Comparison of ENCODE assay signal across 8 mouse cellular contexts in the genomic region with DNA sequence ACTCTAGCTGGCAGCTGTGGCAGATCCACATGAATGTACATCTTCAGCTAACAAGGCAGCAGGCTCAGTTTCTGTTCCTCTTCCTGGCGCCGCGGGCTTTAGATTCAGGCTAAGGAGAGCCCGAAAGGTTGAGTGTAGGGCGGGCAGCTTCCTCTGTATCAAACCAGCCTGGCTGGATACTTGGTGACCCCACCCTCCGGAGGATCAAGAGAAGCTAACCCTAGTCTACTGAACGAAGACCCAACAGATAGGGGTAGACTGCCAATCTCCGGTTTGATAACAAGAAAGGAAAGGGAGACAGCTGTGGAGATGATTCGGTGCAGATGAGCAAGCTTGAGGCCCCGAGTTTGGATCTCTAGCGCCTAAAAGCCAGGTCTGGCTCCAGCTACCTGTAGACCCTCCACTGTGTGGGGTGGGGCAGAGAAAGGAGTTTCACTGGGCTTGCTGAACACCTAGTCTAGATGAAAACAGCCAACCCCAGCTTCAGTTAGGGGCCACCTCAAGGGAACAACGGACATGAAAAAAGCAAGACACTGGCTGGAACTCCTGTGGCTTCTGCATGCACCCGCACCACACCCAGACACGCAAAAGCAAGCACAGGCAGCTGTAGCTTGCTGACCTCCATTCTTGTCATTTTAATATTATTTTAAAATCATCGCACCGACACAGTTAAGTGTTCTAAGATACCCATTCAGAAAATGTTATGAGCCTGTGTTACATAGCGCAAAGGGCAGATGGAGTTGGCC. TPM values are rescaled to one million over a fixed set of nuclear protein-coding genes. Genes with fewer than 3 reads are reported as not detected.
A peak's percentile ranks its signal among the peaks of the same experiment; 100 is the strongest.
DNase-seq lines count a peak whose midpoint lies in the region; ATAC-seq and TF ChIP-seq lines count a peak whose summit lies in the region.

No protein-coding gene starts in this region.

- no peak overlapping the region for H3K27ac ChIP-seq in embryonic facial prominence, embryonic 11.5 days (replicated peaks; ENCODE audit: low read depth, low read length)
- no peak overlapping the region for H3K27ac ChIP-seq in hindbrain, embryonic 12.5 days
- 0 out of 2 replicates have a peak overlapping the region, but pooled peaks have one; percentile 20 for H3K27ac ChIP-seq in lung, postnatal 0 days (ENCODE audit: low read length)

- peak overlapping the region; percentile 83 for H3K9ac ChIP-seq in embryonic facial prominence, embryonic 11.5 days (replicated peaks; ENCODE audit: low read length)
- peak overlapping the region; percentile 92 for H3K9ac ChIP-seq in hindbrain, embryonic 12.5 days
- H3K9ac ChIP-seq in lung, postnatal 0 days (replicated peaks; ENCODE audit: low read depth): 0 out of 2 replicates have a peak overlapping the region, but pooled peaks have one; percentile 12

- no peak for TF ChIP-seq EP300 in lung, postnatal 0 days (IDR thresholded peaks at IDR 0.05)

- DNase-seq in cerebellum, adult 9-11 months: peak; percentile 26
- DNase-seq in cerebellum, adult 11 months: no peak
- DNase-seq in embryonic facial prominence, embryonic 11.5 days (ENCODE audit: low spot score): no peak
- no peak for DNase-seq in lung, postnatal 0 days (ENCODE audit: low spot score)
- peak; percentile 59 to 67 for DNase-seq in spleen, adult 18-20 months
- DNase-seq in adrenal gland, adult 8-10 months: no peak
- no peak for DNase-seq in gastrocnemius, postnatal 10 days

- H3K36me3 ChIP-seq in embryonic facial prominence, embryonic 11.5 days (replicated peaks; ENCODE audit: control insufficient read depth, insufficient read depth, low read depth, low read length): no peaks in the 10 kb centered on the region; the same call in 1 of the 2 replicates
- peaks cover 26% of the 10 kb centered on the region for H3K36me3 ChIP-seq in hindbrain, embryonic 12.5 days
- 0 out of 2 replicates have a peak, but pooled peaks cover 5% of the 10 kb centered on the region for H3K36me3 ChIP-seq in lung, postnatal 0 days (ENCODE audit: insufficient read depth, low read length)

- H3K4me1 ChIP-seq in embryonic facial prominence, embryonic 11.5 days (ENCODE audit: control insufficient read depth, insufficient read depth, low read length): no peaks in the 10 kb centered on the region
- H3K4me1 ChIP-seq in hindbrain, embryonic 12.5 days: peaks cover 16% of the 10 kb centered on the region
- H3K4me1 ChIP-seq in lung, postnatal 0 days (ENCODE audit: insufficient read depth, low read depth, low read length): peaks cover 8% of the 10 kb centered on the region; the same call in 1 of the 2 replicates

- H3K27me3 ChIP-seq in embryonic facial prominence, embryonic 11.5 days (ENCODE audit: control insufficient read depth, insufficient read depth, low read length): no peaks in the 10 kb centered on the region
- H3K27me3 ChIP-seq in hindbrain, embryonic 12.5 days: no peaks in the 10 kb centered on the region
- no peaks in the 10 kb centered on the region for H3K27me3 ChIP-seq in lung, postnatal 0 days (replicated peaks; ENCODE audit: insufficient read depth, low read length)

- TF ChIP-seq CTCF in lung, postnatal 0 days (IDR thresholded peaks at IDR 0.05): no peak

- H3K4me3 ChIP-seq in embryonic facial prominence, embryonic 11.5 days (ENCODE audit: low read depth, low read length): peak overlapping the region; percentile 89
- H3K4me3 ChIP-seq in hindbrain, embryonic 12.5 days: peak overlapping the region; percentile 83
- peak overlapping the region; percentile 89 for H3K4me3 ChIP-seq in lung, postnatal 0 days (ENCODE audit: low read depth, low read length)

- 80% methylated on average over 17 of the region's 17 CpGs for WGBS in embryonic facial prominence, embryonic 11.5 days
- 83% methylated on average over 17 of the region's 17 CpGs for WGBS in hindbrain, embryonic 12.5 days
- 70% methylated on average over 17 of the region's 17 CpGs for WGBS in lung, postnatal 0 days

- peak overlapping the region; percentile 91 for H3K4me2 ChIP-seq in embryonic facial prominence, embryonic 11.5 days (ENCODE audit: low read depth, low read length)
- peak overlapping the region; percentile 96 for H3K4me2 ChIP-seq in hindbrain, embryonic 12.5 days (replicated peaks)
- H3K4me2 ChIP-seq in lung, postnatal 0 days (replicated peaks; ENCODE audit: low read depth, low read length): peak overlapping the region; percentile 94

- ATAC-seq in embryonic facial prominence, embryonic 11.5 days (replicated peaks; ENCODE audit: insufficient number of reproducible peaks, low FRiP score, low TSS enrichment, low read depth): no peak
- ATAC-seq in hindbrain, embryonic 12.5 days (ENCODE audit: low FRiP score): no peak
- ATAC-seq in lung, postnatal 0 days: no peak

- no peaks in the 10 kb centered on the region for H3K9me3 ChIP-seq in embryonic facial prominence, embryonic 11.5 days (replicated peaks; ENCODE audit: control insufficient read depth, low read length)
- H3K9me3 ChIP-seq in hindbrain, embryonic 12.5 days (replicated peaks): no peaks in the 10 kb centered on the region
- no peaks in the 10 kb centered on the region for H3K9me3 ChIP-seq in lung, postnatal 0 days (ENCODE audit: low read length)

RNA-seq across cellular contexts. Expression of gene Necap2, which starts 1.2 kb away (rescaled TPM):
- polyA plus RNA-seq in embryonic facial prominence, embryonic 11.5 days (2014; fragmentation: Nextera tagmentation; extraction: Ambion mirVana): 57.0 and 64.9 TPM in 2 replicates
- polyA plus RNA-seq in hindbrain, embryonic 12.5 days (2016; fragmentation: Nextera tagmentation; extraction: Ambion mirVana): 57.6 and 60.7 TPM in 2 replicates
- polyA plus RNA-seq in lung, postnatal 0 days (2015; fragmentation: Nextera tagmentation; extraction: Ambion mirVana): 102 and 110 TPM in 2 replicates
- total RNA-seq in adrenal gland, adult 8-10 months (2022): 10 to 100 TPM; 55.4 to 82.5 (median 71.9) TPM
- 10 to 100 TPM; 27.2 to 31.1 TPM for total RNA-seq in gastrocnemius, postnatal 10 days (2021)

RNA-seq across cellular contexts. Expression of gene Spata21, which starts 11.2 kb away (rescaled TPM):
- polyA plus RNA-seq in embryonic facial prominence, embryonic 11.5 days (2014; fragmentation: Nextera tagmentation; extraction: Ambion mirVana): not detected in 2 replicates
- 0.13 TPM in 1 of 2 replicates, not detected in the other for polyA plus RNA-seq in hindbrain, embryonic 12.5 days (2016; fragmentation: Nextera tagmentation; extraction: Ambion mirVana)
- polyA plus RNA-seq in lung, postnatal 0 days (2015; fragmentation: Nextera tagmentation; extraction: Ambion mirVana): 0.13 and 0.27 TPM in 2 replicates
- not detected for total RNA-seq in adrenal gland, adult 8-10 months (2022)
- not detected for total RNA-seq in gastrocnemius, postnatal 10 days (2021)

RNA-seq across cellular contexts. Expression of gene Crocc, which starts 16.6 kb away (rescaled TPM):
- polyA plus RNA-seq in embryonic facial prominence, embryonic 11.5 days (2014; fragmentation: Nextera tagmentation; extraction: Ambion mirVana): 6.8 and 7.5 TPM in 2 replicates
- 13.2 and 14.1 TPM in 2 replicates for polyA plus RNA-seq in hindbrain, embryonic 12.5 days (2016; fragmentation: Nextera tagmentation; extraction: Ambion mirVana)
- polyA plus RNA-seq in lung, postnatal 0 days (2015; fragmentation: Nextera tagmentation; extraction: Ambion mirVana): 2.3 and 2.9 TPM in 2 replicates
- 10 to 100 TPM in 3 of 4 experiments, 1 to 10 TPM in 1; 8.4 to 22.2 (median 13.2) TPM for total RNA-seq in adrenal gland, adult 8-10 months (2022)
- total RNA-seq in gastrocnemius, postnatal 10 days (2021): 1 to 10 TPM; 3.8 to 9.3 TPM

Comparison
In these comparisons a context has a peak if more than half of its experiments do, and no peak if none do; other contexts are left out.
1. DNase-seq: peak in cerebellum, adult 9-11 months (single experiment) and spleen, adult 18-20 months (2 of 2); none in cerebellum, adult 11 months (single experiment), embryonic facial prominence, embryonic 11.5 days (single experiment), lung, postnatal 0 days (single experiment), adrenal gland, adult 8-10 months (single experiment) and gastrocnemius, postnatal 10 days (single experiment).
2. H3K9ac ChIP-seq: peak in every context shown above with its lines; median percentile 92 in hindbrain, embryonic 12.5 days; 83 in embryonic facial prominence, embryonic 11.5 days; 12 in lung, postnatal 0 days.
3. Peak in every context shown above with its lines, with median percentiles within 50 percentile points of each other: H3K4me2 ChIP-seq and H3K4me3 ChIP-seq.